Mouse (Mus musculus) c-Kit-negative CD71-positive TER-119-positive erythroid progenitor cells, embryonic 14.5 days (primary cell): Measurements from ENCODE around the gene Adnp.
A peak's percentile ranks its signal among the peaks of the same experiment; 100 is the strongest.
"Not testable (repeated sequence)": the region's sequence is repeated elsewhere in the genome, so short reads cannot be mapped to it uniquely, and the experiment has no call there.

Source experiments
- DNase-seq: peaks from one replicate; pipeline ENCODE4 v3.0.0-alpha.2; 2013; ENCODE audit warnings: low read depth, low spot score

Gene Adnp

DNA sequence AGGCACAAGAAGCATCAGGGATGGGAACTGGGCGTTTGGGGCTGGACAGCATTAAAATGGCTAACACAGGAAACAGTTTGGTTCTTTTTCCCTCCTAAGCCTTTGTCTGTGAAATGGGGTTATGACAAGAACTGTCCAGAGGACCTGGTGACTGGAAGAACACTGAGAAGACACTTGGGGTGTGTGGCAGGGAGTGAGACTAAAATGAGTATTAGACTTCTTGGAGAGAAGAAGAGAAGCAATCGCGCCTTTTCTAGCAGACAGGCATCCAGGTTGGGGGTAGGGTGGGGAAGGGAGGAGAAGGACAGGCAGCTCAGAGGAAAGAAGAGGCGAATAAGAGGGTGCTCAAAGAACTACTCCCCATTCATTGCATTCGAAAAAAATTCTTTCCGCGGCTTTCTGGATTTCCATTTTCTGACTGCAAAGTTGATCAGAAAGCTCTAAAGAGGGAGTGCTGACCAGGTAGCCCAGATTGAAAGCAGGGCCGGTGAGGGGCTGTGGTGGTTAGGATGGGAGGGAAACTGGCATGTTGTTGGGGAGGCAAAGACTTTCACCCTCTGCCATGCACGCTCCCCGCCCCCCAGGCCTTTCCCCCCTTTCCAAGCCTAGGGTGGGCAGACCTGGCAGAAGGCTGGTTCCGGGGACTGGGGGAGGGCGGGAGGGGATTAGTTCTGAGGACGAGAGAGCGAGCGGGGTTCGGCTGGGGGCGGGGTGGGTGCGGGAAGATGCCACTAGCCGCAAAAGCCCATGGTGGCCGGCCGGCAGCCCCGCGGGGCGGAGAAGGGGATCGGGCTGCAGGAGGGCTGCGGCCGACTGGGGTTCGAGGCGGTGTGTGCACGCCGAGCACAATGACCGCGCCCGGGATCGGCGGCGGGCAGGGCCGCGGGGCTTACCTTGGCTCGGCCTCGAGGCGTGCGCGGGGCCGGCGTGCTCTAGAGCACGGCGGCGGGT lies 956 bp downstream of the Adnp start:
- DNase-seq: peak; percentile 20

DNA sequence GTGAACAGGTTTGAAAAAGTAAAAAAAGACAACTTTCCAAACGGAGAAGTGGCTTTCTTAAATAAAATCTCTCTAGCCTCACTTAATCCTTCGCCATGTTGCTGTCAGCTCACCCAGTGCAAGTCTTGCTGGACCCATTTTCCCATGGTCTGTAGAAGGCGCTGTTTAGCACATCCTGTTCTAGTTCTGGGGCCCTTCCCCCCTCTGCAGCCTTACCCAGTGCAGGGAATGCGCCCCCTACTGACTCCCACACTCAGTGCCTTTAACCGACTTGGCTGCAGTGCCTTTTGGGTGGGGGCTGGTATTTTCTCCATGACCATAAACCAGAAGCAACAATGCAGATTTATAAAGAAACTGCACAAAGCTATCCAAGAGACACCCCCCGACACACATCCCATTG lies 1.6 kb downstream of the Adnp start:
- peak; percentile 73 for DNase-seq

DNA sequence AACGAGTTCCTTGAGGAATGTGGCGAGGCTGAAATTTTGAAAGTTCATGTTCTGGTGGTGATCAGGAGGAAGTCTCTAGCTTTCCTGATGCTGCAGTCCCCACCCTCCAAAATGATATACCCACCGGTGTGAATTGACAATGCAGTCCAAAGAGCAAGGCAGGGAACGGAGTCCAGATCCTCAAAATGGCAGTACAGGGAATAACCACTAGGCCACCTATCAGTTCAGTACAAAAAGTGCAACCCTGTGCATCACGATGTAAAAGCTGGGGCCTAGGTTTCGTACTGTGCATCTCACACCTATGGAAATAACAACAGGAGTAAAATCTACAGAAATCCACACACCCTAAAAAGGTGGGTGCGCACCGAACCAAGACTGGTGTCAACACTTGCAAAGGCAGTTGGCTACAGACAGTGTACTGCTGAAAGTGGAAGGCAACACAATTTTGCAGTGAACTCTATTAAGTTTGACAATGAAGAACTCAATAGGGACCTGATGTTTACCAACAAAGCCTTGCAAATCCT lies 2.4 kb downstream of the Adnp start:
- DNase-seq: no peak

DNA sequence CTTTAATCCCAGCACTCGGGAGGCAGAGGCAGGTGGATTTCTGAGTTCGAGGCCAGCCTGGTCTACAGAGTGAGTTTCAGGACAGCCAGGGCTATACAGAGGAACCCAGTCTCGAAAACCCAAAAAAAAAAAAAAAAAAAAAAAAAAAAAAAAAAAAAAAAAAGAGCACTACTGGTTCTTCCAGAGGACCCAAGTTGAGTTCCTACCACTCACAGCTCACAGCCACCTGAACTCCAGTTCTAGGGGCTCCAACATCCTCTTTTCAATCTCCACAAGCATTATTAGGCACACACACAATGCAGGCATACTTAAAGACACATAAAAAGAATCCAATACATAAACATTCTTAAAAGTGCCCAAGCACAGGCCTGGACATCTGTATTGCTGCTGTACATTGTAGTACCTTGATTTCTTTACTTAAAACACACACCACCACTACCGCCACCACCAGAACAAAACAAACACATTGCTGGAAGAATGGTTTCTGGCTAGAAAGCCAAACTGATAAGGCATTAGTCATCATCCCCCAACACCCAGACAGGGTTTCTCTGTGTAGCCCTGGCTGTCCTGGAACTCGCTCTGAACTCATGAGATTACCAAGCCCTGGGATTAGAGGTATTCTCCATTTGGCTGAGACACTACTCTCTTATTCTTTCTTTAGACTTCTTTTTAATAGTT lies 6.8 kb downstream of the Adnp start:
- DNase-seq: no peak

DNA sequence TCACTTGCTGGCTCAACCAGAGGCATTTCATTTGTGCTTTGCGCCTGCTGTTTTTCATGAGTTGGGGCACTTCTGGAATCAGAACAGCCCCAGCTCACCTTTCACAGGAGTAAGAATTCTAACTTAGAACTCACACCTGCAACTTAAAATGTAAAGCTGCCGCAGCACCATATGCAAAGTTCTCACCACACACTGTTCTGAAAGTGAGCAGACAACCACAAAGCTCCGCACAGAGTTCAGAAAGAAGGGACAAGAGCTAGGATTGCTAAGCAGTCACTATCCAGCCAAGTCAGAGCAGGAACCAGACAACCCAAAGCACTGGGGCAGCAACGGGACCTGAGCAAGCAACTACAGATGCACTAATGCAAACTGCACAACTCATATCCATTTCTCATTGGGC lies 7.4 kb downstream of the Adnp start:
- no peak for DNase-seq

DNA sequence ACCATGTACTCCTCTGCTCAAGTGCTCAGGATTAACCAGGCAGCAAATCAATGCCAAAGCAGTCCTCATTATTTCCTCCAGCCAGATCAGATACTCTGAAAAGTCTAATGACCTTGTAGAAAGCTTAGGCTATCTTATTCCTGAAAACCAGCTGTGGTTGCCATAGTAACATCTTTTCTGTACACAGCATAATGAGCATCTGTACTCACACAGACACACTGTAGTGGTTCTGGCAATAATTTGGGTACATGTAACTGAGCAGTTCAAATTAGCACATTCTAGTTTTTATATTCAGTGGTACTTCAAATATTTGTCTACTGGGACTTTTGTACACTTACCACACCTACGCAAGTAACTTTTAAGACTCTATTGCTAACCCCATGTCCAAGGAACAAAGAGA lies 8.5 kb downstream of the Adnp start:
- no peak for DNase-seq

DNA sequence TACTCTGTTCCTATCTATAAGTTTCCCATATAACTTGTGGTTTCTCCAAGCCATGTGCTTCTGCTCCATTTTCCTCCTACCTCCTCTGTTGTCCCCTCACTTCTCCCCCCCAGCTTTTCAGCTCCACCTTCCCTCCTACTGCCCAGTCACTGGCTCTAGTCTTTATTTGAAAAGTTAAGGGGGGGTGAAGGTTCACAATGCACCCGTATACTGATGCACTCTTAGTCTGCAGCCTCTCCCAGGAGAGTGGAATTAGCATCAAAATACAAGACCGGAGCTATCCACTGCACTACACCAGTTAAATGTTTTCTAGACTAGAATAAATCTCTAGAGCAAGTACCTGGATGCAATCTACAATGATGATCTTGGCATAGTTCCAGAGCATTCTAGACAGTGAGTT lies 11.2 kb downstream of the Adnp start:
- DNase-seq: no peak

DNA sequence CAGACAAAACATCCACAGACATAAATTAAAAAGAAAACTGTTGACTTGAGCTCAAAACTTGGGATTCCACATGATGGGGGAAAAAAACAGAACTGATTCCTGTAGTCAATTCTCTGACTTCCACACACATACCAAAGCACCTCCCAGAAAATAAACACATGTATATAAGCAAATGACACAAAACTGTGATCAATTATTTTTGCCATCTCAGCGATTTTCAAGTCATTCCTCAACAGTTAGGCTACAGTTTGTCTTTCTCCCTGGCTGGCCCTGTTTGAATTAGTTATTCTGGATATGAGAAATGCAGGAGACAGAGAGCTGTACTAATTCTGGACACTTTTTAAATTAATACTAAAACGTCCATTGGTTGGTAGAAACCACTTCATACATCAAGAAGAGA lies 13.2 kb downstream of the Adnp start:
- no peak for DNase-seq

DNA sequence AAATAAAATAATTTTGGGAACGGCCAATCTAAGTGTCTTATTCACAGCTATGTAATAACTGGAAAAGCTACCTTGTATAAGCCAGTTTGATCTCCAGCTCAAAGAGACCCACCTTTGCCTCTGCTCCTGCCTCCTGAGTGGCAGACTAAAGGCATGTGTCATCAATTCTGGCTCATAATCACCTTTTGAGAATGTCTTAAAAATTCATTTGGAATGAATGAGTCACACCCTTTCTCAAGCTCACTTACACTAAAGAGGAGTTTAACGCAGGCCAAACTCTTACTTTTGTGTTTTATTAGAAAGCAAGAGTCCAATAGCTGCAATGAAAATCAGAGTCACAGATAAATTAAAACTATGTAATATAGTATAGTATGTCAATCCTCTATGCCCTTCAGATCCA lies 15.1 kb downstream of the Adnp start:
- no peak for DNase-seq

DNA sequence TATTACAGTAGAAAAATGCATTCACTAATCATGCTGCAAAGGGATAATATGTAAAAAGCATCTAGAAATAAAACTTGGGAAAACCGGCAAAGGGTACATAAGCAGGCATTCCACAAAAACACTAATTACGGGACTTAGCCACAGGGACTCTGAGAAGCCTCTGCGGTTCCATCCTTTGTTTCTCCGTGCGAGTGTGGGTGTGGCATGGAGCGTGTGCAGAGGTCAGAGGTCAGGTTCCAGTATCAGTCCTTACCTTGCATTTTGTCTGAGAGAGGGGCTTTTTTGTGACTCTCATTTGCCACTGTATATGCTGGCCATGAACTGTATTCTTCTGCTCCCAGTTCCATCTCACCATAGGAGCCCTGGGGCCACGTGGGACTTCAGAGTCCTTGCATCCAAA lies 31.0 kb downstream of the Adnp start:
- no peak for DNase-seq

DNA sequence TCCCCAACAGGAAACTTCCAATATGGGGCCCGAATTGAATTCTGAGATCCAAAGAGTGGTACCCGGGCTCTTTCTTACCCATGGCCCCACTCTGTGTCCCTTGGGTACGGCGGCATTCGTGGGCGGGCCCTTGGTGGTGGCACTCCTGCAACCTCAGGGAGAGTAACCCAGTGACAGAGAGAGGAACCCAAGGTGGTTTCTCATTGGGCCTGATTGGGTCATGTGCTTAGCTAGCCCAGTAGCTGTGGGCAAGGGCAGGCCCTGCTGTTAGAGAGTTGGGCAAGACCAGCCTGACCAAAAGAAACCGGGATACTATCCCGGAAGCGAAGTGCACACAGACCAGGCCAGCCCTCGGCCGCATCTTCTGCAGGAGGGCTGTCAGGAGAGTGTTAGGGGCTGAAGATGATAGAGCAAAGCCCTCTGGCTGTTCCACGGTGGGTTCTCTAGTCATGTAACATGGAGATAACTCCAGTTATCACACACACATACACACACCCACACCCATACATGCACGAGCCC lies 36.7 kb downstream of the Adnp start:
- DNase-seq: peak; percentile 63

DNA sequence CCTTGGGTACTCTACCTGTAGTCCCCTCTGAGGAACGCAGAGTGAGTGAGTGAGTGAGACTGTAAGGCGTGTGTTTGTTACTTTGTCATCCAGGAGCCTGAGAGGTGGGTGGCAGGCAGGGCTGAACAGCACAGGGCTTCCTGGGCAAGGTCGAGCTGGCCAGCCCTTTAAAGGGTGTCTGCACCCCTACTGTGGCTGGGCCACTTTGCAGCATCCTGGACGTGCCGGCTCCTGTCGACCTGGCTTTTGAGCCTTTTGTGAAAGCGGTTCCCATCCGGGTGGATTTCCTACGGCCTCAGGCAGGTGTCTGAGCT lies 37.2 kb downstream of the Adnp start:
- DNase-seq: peak; percentile 16

DNA sequence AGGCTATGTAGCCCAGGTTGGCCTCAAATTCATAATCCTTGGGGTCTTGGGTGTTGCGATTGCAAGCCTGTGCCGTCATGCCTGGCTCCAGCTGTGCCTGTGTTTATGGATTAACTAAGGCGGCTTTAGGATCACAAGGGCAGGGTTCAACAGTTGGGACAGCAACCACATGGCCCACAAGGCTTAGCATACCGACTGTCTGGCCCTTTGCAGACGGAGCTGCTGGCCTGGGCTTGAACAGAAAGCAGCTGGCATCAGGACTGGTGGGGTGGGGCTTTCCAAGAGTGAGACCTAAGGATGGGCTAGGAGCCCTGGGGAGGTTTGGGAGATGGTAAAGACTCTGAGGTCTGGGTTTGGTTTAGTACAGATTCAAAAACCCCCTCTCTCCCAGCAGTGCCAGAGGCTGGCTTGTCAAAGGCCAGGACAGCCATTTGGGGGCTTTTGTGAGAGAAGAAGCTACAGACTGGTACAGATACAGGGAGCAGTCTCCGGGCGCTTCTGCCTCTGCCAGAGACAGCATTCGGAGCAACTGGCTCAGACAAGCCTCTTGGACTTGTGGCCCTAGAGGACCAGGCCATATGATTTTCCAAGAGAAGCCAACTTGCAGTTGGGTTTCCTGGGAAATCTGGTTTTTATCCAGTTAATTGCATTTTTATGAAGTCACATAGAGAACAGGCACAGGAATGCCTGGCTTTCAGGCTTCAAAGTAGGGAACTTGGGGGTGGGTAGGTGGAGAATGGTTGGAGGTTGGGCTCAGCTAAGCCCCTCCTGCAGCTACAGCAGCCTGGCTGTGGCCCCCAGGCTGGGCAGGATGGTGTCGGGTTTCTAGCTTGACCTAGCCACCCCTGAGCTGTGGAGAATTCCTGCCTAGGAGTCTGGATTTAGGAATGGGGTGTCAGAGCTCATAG lies 37.8 kb downstream of the Adnp start:
- no peak for DNase-seq

DNA sequence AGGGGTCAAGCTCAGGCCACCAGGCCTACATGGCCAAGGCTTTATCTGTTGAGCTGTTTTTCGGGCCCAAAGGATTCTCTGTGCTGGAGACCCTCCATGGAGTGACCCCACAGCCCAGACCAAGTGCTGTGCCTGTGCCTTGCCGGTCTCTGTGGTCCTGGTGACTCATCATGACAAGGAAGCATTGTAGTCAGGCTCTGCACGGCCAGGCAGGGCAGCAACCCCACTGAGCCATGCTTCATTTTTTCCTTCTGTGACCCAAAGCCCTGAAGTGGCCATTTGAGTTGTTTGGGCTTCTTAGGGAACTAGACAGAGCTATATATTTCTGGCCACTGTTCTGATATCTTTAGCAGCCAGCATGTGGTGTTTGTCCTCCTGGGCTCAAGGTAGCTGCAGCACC lies 39.1 kb downstream of the Adnp start:
- no peak for DNase-seq

DNA sequence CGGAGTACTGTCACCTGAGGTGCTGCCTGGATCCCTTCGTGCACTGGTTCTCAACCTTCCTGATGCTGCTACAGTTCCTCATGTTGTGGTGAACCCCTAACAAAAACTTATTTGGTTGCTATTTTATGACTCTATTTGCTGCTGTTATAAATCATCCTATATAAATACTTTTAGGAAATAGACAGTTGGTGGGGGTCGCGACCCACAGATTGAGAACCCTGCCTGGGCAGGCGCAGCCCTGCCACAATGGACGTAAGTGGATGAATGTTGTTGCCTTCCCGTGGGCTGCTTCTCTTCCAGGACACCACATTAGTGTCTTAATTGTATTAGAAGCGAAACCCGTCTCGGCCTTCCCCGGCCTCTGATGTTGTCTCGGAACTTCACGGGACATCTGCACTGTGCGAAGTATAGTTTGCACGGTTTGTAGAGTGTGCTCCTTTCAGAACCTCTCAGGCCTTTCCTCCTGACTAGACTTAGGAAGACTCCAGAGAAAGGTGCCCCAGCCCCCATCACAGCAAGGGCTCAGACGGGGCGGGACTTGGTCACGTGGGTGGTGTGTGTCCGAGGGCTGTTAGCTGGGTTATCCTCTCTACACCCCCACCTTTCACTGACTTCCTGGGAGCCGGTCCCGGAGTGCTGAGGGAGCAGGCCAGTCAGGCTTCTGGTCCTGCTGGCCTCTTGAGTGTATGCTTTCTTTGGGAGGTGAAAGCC lies 40.0 kb downstream of the Adnp start:
- no peak for DNase-seq

DNA sequence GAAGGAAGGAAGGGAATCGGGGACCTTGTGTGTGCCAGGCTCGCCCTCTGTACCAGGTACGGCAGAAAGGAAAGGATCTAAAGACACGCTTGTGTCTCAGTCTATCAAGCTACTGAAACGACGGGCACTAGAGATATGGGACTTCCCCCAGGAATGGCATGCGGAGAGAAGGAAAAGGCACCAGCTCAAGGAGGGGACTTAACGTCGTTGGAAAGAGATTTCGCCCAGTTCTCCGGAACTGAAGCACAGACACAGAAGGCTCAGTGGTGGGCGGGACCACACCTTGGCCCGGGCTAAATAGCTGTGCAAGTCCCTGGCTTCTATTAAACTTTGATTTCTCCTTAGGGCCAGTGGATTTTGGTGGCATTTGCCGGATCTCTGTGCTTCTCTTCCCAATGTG lies 44.9 kb downstream of the Adnp start:
- DNase-seq: no peak

DNA sequence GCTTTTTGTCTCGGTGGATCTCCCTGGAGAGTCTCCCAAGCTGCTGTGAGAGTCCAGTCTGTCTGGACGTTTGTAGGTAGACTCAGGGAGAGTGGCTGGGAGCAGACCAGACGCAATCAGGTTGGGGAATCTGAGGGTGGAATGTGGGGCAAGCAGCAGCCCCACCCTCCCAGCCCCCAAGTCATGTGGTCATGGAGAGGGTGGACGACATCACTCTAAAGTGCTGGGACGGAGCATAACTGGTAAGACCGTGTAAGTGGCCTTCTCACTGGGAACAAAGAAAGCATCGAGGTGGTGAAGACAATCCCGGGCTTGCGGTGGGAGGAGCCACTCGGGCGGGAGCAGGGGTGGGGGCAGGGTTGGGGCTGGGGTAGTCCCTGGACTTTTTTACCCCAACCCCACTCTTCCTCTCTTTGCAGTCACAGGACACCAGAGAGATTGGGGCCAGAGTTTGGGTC lies 45.4 kb downstream of the Adnp start:
- DNase-seq: no peak

DNA sequence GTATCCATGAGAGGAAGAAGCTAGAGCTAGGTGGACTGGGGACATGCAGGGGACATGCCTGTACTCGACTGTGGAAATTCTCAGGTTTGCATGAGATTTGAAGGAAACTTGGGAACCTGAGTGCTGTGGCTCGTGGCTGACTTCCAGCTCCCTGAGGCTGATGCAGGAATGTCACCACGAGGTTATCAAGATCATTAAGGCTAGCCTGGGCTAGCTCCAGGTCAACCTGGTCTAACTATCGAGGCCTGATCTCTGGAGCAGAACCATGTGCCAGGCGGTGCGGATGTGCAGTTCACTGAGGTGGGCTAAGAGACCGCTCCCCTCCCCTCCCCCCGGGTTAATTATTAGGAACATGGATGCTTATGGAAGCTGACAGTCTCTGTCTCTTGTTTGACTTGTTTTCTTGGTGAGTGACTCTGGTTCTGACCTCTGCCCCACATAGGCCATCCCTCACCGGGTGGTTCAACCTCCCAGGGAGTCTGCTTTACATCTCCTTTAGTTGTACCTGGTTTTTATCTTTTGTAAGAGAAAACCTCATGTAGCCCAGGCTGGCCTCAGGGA lies 46.5 kb downstream of the Adnp start:
- no peak for DNase-seq

DNA sequence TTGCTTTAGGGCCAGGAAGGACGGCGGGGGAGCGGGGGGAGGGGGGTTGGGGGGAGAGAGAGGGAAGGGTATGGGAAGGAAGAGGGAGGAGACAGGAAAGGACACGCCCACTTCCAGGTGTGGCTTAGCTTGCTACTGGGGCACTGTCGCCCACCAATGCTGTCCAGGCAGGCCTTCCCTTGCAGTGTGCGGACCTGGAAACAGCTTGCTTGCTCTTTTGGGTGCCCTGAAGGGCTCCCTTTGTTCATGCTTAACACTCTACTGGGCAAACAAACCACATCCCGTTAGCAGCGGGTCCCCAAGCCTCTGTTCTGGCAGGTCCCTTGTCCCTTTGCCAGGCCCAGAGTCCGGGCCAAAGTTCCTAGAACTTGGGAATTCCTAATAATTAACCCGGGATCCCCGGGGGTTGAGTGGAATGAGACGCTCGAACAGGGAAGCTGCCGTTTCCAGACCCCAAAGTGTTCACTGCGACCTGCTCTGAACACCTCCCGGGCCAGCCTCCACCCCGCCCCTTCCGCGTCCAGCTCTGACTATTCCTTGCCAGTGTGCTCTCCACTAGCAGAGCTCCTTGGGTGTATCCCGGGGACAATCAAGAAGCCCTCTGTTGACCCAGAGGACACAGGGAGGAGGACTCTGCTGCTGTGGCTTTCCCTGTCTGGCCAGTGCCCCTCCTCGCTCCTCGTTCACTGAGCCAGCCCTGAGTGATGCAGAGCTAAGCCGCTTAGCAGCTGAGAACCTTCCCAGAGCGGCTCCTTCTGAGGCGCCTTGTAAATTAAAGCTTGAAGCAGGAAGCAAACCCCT lies 47.8 kb downstream of the Adnp start:
- DNase-seq: no peak

DNA sequence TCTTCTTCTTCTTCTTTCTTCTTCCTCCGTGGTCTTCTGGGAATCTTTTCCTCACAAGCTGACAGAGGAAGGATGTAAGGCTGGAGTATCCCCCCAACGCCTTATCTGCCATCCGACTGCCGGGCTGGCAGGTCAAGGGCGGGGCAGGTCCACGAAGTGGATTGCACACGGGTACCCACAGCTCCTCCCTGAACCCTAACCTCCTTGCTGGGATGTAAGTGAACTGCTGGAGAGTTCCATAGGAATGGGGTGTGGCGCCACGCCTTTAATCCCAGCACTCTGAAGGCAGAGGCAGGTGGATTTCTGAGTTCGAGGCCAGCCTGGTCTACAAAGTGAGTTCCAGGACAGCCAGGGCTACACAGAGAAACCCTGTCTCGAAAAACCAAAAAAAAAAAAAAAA lies 48.9 kb downstream of the Adnp start:
- not testable (repeated sequence) for DNase-seq
